10 mouse cellular contexts compared by ENCODE assay signal in genomic region chr14:36952142-36952541, GRCm38 (mm10). TPM values are rescaled to one million over a fixed set of nuclear protein-coding genes. Genes with fewer than 3 reads are reported as not detected.
DNase-seq lines count a peak whose midpoint lies in the region; ATAC-seq and TF ChIP-seq lines count a peak whose summit lies in the region.
"Had no signal": no experiment of that assay in that cellular context is flagged by ENCODE, and none has a peak within 500 bp of the region (broad histone marks: within the 10 kb centered on the region; RNA-seq: fewer than 3 reads in every experiment).

No protein-coding gene starts in this region.

- peak; percentile 14; the same call in 1 of the 2 replicates for ATAC-seq in hindbrain, embryonic 11.5 days (ENCODE audit: low FRiP score)
- peak; percentile 43; the same call in 1 of the 2 replicates for ATAC-seq in hindbrain, embryonic 12.5 days (ENCODE audit: low FRiP score)

- no peaks in the 10 kb centered on the region for H3K36me3 ChIP-seq in hindbrain, embryonic 11.5 days (ENCODE audit: control insufficient read depth, insufficient read depth, low read length)
- no peaks in the 10 kb centered on the region for H3K36me3 ChIP-seq in hindbrain, embryonic 10.5 days
- no peaks in the 10 kb centered on the region for H3K36me3 ChIP-seq in ES-Bruce4 (ENCODE audit: control insufficient read depth, insufficient read depth, low read length, poor library complexity, severe bottlenecking)
- H3K36me3 ChIP-seq in hindbrain, embryonic 12.5 days, result no peaks in the 10 kb centered on the region
- H3K36me3 ChIP-seq: limb, embryonic 15.5 days had no signal

- no peak overlapping the region for H3K4me3 ChIP-seq in hindbrain, embryonic 11.5 days (ENCODE audit: low read depth, low read length)
- H3K4me3 ChIP-seq in hindbrain, embryonic 10.5 days, result no peak overlapping the region
- no peak overlapping the region for H3K4me3 ChIP-seq in ES-Bruce4 (ENCODE audit: low read depth, low read length)
- no peak overlapping the region for H3K4me3 ChIP-seq in hindbrain, embryonic 12.5 days
- H3K4me3 ChIP-seq: embryonic facial prominence, embryonic 13.5 days; limb, embryonic 15.5 days had no signal

- no peaks in the 10 kb centered on the region for H3K27me3 ChIP-seq in hindbrain, embryonic 11.5 days (ENCODE audit: control insufficient read depth, insufficient read depth, low read length)
- H3K27me3 ChIP-seq in hindbrain, embryonic 10.5 days (ENCODE audit: insufficient read depth, poor library complexity, severe bottlenecking), result no peaks in the 10 kb centered on the region
- H3K27me3 ChIP-seq in ES-Bruce4 (ENCODE audit: control insufficient read depth, insufficient read depth, low read length, poor library complexity, severe bottlenecking), result no peaks in the 10 kb centered on the region
- no peaks in the 10 kb centered on the region for H3K27me3 ChIP-seq in hindbrain, embryonic 12.5 days
- H3K27me3 ChIP-seq: embryonic facial prominence, embryonic 13.5 days; limb, embryonic 15.5 days had no signal

- no peak overlapping the region for H3K9ac ChIP-seq in hindbrain, embryonic 11.5 days (ENCODE audit: low read depth, low read length)
- H3K9ac ChIP-seq in ES-Bruce4 (ENCODE audit: low read depth, poor library complexity, severe bottlenecking), result no peak overlapping the region
- H3K9ac ChIP-seq in hindbrain, embryonic 12.5 days, result no peak overlapping the region
- H3K9ac ChIP-seq: embryonic facial prominence, embryonic 13.5 days; limb, embryonic 15.5 days had no signal

- WGBS in hindbrain, embryonic 11.5 days, result 44% methylated on average over 2 of the region's 2 CpGs
- 34% methylated on average over 2 of the region's 2 CpGs for WGBS in hindbrain, embryonic 10.5 days
- WGBS in hindbrain, embryonic 12.5 days, result 39% methylated on average over 2 of the region's 2 CpGs

- H3K9me3 ChIP-seq in hindbrain, embryonic 11.5 days (ENCODE audit: control insufficient read depth, low read length), result no peaks in the 10 kb centered on the region
- no peaks in the 10 kb centered on the region for H3K9me3 ChIP-seq in hindbrain, embryonic 10.5 days
- H3K9me3 ChIP-seq in ES-Bruce4 (replicated peaks; ENCODE audit: control insufficient read depth, insufficient read depth, low read length, poor library complexity, severe bottlenecking), result no peaks in the 10 kb centered on the region
- no peaks in the 10 kb centered on the region for H3K9me3 ChIP-seq in hindbrain, embryonic 12.5 days (replicated peaks)
- H3K9me3 ChIP-seq: embryonic facial prominence, embryonic 13.5 days; limb, embryonic 15.5 days had no signal

- TF ChIP-seq EP300 in ES-Bruce4 (IDR thresholded peaks at IDR 0.05; ENCODE audit: insufficient read depth, low read depth, low read length), result no peak

- H3K27ac ChIP-seq in hindbrain, embryonic 11.5 days (ENCODE audit: low read depth, low read length), result no peak overlapping the region
- H3K27ac ChIP-seq in hindbrain, embryonic 10.5 days, result no peak overlapping the region
- H3K27ac ChIP-seq in ES-Bruce4 (ENCODE audit: insufficient read depth, low read length), result no peak overlapping the region
- H3K27ac ChIP-seq in hindbrain, embryonic 12.5 days, result no peak overlapping the region
- H3K27ac ChIP-seq: embryonic facial prominence, embryonic 13.5 days; limb, embryonic 15.5 days had no signal

- no peaks in the 10 kb centered on the region for H3K4me1 ChIP-seq in hindbrain, embryonic 11.5 days (replicated peaks; ENCODE audit: control insufficient read depth, insufficient read depth, low read length)
- no peaks in the 10 kb centered on the region for H3K4me1 ChIP-seq in hindbrain, embryonic 10.5 days (replicated peaks)
- no peaks in the 10 kb centered on the region for H3K4me1 ChIP-seq in ES-Bruce4 (ENCODE audit: control insufficient read depth, insufficient read depth, low read length)
- no peaks in the 10 kb centered on the region for H3K4me1 ChIP-seq in hindbrain, embryonic 12.5 days
- H3K4me1 ChIP-seq: embryonic facial prominence, embryonic 13.5 days; limb, embryonic 15.5 days had no signal

- H3K4me2 ChIP-seq in hindbrain, embryonic 11.5 days (replicated peaks; ENCODE audit: low read depth, low read length), result no peak overlapping the region
- H3K4me2 ChIP-seq in hindbrain, embryonic 12.5 days (replicated peaks), result no peak overlapping the region
- H3K4me2 ChIP-seq: embryonic facial prominence, embryonic 13.5 days; limb, embryonic 15.5 days had no signal

- TF ChIP-seq POLR2A in ES-Bruce4 (IDR thresholded peaks at IDR 0.05; ENCODE audit: insufficient read depth, low read length), result no peak

- peak; percentile 30 for TF ChIP-seq CTCF in ES-Bruce4 (IDR thresholded peaks at IDR 0.05; ENCODE audit: low read depth, low read length)

- peak; percentile 58 for DNase-seq in hindbrain, embryonic 11.5 days (ENCODE audit: low spot score)
- no peak for DNase-seq in hindbrain, embryonic 10.5 days (ENCODE audit: low spot score)
- peak; percentile 43 for DNase-seq in c-Kit-positive CD71-positive TER-119-positive erythroid progenitor cells, embryonic 14.5 days (ENCODE audit: low spot score)
- peak; percentile 41 for DNase-seq in lung, postnatal 14 days
- peak; percentile 18 for DNase-seq in thymus, postnatal 4 days
- no peak for DNase-seq in right cerebral cortex, postnatal 4 days

RNA-seq across cellular contexts. Expression of gene Ccser2, which starts 16.4 kb away (rescaled TPM):
- polyA plus RNA-seq in hindbrain, embryonic 11.5 days (2014; fragmentation: Nextera tagmentation; extraction: Ambion mirVana), result 47.1 and 50.2 TPM in 2 replicates
- 33.5 and 34.9 TPM in 2 replicates for polyA plus RNA-seq in hindbrain, embryonic 10.5 days (2016; fragmentation: Nextera tagmentation; extraction: Ambion mirVana)
- 32.8 and 34.4 TPM in 2 replicates for polyA plus RNA-seq in ES-Bruce4 (2011; ENCODE audit: insufficient read depth, insufficient read length, low read depth, missing spikeins)
- polyA plus RNA-seq in hindbrain, embryonic 12.5 days (2016; fragmentation: Nextera tagmentation; extraction: Ambion mirVana), result 58.0 and 59.4 TPM in 2 replicates

Comparison
In these comparisons a context has a peak if more than half of its experiments do, and no peak if none do; other contexts are left out.
1. DNase-seq: peak in hindbrain, embryonic 11.5 days (single experiment), c-Kit-positive CD71-positive TER-119-positive erythroid progenitor cells, embryonic 14.5 days (single experiment), lung, postnatal 14 days (single experiment) and thymus, postnatal 4 days (single experiment); none in hindbrain, embryonic 10.5 days (single experiment) and right cerebral cortex, postnatal 4 days (single experiment).